Mouse (Mus musculus): Measurements from ENCODE around the gene Gm11985.
"Not testable (repeated sequence)": the region's sequence is repeated elsewhere in the genome, so short reads cannot be mapped to it uniquely, and the experiment has no call there.

Gene Gm11985

DNA sequence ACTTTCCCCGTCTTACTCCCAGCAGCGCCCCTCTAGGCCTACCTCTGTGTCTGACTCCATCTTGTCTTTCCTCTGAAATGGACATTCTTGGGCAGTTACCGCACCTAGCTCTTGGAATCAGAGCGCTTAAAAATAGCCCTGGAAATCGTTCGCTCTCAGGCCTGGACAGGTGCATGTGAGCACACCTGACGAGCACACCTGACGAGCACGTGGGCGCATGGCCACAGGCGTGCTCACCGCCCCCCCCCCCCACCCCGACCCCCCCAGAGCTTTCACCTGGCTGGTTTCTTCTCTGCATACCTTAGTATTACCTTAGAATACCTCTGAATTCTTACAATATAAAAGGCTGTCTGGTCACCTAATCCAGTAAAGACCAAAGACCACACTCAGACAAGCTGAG is at the start of gene Gm11985:
Gene Gm11985, minus strand, starts transcription at position 101 of the 400 bp plus-strand sequence.
- no peak for DNase-seq

GRCm38 (mm10) chr11:7237712-7238111 is 49.3 kb upstream of the Gm11985 start:
- no peak for DNase-seq

DNA sequence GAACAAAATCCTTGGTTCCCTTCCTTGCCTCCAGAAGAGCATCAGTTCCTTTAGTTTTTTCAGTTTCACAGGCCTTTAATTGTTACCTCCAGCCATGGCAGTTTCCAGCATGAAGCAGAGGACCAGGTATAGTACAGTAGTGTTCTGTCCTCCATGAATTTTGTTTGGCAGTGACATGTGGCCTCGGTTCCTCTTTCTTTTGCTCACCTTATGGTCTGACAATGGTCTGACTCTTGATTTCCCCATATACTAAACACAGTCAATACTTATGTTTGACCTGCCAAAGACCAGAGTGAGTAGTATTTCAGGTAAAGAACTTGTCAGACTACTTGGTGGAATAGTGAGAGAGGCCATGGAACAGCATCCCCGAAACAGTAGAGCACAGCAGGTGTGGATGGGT is 48.4 kb upstream of the Gm11985 start:
- DNase-seq, result no peak

GRCm38 (mm10) chr11:7234981-7235609 is 46.7 kb upstream of the Gm11985 start:
- no peak for DNase-seq

DNA sequence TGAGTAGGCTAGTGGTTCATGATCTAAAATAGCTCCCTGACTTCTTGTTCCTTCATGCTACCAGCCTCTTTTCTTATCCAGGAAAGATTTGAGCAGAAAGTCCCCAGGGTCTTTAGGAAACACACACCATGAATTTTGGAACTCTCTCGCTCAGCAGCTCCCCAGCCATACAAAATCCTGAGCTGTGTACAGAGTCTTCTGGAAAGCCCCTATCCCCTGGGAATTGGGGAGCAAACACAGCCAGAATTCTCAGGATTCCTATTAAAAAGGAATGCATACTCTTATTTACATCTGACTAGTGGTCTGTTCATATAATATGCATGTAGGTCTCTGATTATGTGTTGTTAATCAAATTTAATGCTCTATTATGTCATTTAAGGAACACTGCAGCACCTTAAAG is 46.1 kb upstream of the Gm11985 start:
- no peak for DNase-seq

- no peak for DNase-seq
Observed at GRCm38 (mm10) chr11:7233333-7233732, 45.0 kb upstream of the Gm11985 start.

DNA sequence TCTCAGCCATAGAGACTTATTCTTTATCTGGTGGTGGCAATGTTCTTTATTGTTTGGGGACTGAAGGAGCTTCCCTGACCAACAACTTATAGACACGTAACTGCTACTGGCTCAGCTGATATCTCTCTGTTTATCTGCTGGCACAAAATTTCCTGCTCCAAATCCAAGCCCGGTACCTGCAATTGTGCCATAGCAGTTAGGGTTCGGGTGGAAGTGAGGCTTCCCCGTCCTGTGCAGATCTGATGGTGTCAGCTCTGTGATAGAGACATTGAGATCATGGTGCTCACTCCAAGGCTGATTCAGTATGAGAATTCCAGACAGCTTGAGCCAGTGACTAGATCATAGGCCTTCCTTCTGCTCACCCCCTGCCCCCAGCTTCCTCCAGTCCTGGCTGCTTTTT is 43.6 kb upstream of the Gm11985 start:
- DNase-seq, result no peak

GRCm38 (mm10) chr11:7230000-7230399 is 41.6 kb upstream of the Gm11985 start:
- no peak for DNase-seq

- DNase-seq, result no peak
Observed at GRCm38 (mm10) chr11:7228107-7228506, 39.7 kb upstream of the Gm11985 start.

DNA sequence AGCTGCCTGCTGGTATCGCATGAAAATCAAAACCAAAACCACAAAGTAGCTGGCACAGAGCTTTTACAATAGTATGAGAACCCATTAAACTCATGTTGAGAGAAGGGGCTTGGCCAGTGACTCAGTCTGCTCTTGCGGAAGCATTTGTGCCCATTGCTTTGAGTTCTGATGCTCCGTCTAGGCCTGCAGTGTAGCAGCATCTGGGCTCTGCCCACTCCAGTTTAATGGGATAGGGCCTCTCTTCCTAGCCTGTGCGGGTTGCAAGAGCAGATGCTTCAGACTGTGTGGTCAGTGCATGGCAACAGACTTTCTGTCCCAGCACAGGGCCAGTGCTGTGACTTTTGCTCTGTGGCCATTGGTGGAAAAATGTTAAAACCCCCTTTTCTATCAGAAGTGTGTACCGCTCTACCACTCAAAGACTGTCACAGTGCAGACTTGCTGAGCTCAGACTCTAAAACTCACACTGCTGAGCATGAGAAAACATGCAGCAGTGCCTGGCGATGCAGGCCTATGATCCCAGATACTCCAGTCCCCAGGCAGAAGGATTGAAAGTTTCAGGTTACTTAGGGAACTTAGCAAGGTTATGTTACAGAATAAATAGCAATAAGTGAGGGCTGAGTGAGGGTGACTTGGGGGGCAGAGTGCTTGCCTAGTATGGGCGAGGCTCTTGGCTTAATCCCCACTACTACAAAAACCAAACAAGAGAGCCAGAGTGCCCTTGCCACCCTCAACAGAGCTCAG is 38.6 kb upstream of the Gm11985 start:
- DNase-seq, result no peak

GRCm38 (mm10) chr11:7226200-7226599 is 37.8 kb upstream of the Gm11985 start:
- DNase-seq, result no peak

DNA sequence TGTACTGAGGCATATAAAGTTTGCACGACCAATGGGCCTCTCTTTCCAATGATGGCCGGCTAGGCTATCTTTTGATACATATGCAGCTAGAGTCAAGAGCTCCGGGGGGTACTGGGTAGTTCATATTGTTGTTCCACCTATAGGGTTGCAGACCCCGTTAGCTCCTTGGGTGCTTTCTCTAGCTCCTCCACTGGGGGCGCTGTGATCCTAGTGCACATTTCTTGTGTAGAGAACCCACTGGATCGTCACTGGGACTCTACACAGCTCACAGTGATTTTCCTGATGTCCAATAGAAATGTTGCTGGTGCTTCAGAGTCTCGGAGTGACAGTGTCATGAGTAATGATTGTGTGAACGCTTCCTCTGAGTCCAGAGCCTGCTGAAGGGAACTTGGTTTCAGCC is 33.5 kb upstream of the Gm11985 start:
- not testable (repeated sequence) for DNase-seq

DNA sequence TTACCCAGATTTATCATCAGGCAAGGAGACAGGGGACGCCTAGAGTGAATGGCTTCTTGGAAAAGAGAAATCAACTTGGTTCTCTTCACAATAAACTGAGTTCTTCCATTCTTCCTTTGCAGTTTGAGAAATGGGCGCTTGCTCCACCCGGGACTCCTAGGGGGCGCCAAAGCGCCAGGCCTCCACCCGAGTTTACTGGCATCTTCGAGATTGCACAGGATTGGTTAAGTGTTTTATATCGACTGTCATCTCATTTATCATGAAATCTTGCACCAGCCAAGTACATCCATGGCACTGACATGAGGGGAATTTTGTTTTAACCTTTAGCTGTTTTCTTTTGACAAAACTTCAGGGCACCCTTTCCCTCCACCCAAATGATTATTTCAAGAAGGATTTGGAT is 27.3 kb upstream of the Gm11985 start:
- no peak for DNase-seq

DNA sequence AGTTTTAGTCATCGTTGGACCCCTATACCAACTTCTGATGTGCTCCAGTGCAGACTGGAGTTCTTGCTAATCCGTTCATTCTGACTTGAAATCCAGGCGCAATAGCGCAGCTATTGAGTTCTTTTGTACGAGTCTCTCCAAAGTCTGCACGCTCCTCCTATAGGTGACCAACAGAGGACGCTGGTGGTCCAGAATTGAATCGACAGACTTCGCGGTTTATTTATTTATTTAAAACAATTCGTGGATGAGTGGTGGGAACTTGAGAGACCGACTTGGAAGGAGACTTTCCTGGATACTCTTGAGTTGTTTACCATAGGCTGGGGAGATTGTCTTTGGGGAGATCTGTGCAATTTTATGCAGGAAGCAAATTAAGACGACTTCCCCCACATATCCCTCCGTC is 26.4 kb upstream of the Gm11985 start:
- no peak for DNase-seq

DNA sequence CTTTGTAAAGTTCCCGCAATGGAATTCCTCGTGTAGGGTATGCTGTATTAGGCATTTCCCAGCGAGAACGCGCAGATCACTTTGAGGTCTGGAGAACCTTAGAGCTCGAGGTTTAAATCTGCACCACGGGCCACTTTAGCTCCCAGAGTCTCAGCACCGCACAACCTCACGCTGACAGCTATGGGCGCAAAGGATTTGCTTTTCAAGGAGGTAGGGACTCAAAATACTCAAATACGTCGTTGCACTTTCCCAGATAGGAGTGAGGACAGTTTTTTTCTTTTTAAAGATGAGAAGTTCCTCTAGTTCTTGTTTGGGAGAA is 25.9 kb upstream of the Gm11985 start:
- no peak for DNase-seq

DNA sequence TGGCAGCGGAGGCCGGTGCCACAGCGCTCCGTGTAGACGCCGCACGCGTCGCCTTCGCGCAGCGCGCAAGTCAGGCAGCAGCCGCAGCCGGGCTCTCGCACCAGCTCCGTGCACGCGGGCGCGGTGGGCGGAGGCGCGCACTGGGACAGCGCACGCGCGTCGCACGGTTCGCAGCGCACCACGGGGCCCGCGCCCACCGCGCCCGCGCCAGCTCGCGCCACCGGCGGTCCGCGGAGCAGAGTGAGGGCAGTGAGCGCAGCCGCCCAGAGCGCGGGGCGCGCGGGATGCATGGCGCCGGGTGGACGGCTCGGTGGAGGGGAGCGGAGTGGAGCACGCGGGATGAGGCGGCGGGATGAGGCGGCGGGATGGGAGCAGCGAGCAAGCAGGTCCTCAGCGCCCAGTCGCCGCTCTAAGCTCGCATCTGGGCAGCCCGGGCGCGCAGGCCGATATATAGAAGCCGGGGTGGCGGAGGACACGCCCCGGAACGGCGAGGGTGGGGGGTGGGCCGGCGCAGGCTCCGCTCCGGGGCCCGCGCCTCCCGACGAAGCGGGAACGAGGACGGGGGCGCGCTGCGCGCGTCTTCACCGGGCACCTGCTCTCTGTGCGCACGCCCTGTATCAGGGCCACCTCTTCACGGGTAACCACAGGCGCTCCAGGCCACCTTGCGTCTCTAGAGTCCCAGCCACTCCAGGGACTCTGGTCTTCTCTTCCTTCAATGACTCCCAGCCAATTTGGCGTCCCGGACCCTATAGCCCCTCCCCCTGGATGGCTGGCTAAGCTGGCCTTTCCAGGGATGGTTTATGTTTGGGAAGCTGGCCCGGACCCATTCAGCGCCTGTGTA is 25.4 kb upstream of the Gm11985 start, which contains the start of gene Igfbp3:
Gene Igfbp3, minus strand, starts transcription at position 423 of the 841 bp plus-strand sequence.
- DNase-seq, result no peak

GRCm38 (mm10) chr11:7213161-7213500 is 24.8 kb upstream of the Gm11985 start:
- no peak for DNase-seq

- DNase-seq, result no peak
Observed at GRCm38 (mm10) chr11:7212126-7212798, 23.9 kb upstream of the Gm11985 start.

DNA sequence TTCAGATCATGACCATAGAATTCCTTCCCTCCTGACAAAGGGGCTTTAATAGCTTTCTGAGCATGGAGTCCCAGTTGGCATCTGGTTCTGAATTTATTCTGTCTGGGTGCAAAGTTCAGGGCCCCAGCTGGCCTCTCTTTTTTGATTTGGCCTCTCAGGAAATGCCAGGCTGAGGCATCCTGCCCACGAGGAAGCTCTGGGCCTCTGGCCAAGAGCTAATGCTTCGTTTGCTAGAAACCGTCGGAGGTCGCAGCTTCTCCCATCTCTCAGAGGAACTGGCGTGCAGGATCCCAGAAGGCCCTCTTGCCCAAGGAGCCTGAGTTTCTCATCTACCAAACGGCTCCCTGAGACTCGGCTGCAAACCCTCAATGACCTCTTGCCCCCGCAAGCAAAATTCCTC is 22.8 kb upstream of the Gm11985 start:
- DNase-seq, result no peak

- DNase-seq, result no peak
Observed at GRCm38 (mm10) chr11:7210343-7210742, 22.0 kb upstream of the Gm11985 start.

GRCm38 (mm10) chr11:7203846-7204245 is 15.5 kb upstream of the Gm11985 start:
- no peak for DNase-seq

DNA sequence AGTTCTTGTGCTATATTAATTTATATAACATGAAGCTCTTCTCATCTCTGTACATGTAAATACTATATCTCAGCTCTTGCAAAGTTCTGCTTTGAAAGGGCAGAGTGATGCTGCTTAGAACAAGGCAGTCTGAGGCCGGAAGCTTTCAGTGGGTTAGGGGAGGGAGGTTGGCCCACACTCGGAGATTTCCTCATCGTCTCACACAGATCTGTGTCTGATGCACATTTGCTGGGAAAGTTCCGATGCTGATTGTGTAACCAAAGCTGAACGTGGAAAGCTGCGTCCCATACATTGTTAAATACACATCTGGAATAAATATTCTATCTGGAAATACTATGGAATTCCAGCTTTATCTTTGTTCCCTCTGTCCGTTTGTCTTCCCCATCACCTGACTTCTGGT is 13.8 kb upstream of the Gm11985 start:
- no peak for DNase-seq

- DNase-seq, result no peak
Observed at GRCm38 (mm10) chr11:7200393-7200783, 12.0 kb upstream of the Gm11985 start.

All from cerebellum, adult 11-12 months (tissue).